Mouse (Mus musculus) layer of hippocampus, adult 2 months (tissue): ENCODE data around the gene Map2k1. TPM values are rescaled to one million over a fixed set of nuclear protein-coding genes. Genes with fewer than 3 reads are reported as not detected.

ENCODE experiments used
- DNase-seq, 2 experiments: peaks; one replicate each; pipeline ENCODE4 v3.0.0; 2022; ENCODE audit warnings: low spot score in 2 of 2
- H3K27ac ChIP-seq: fragments of 200-600 bp; 2 replicates; pipeline ENCODE4 v1.8.1; 2022
- H3K4me3 ChIP-seq: fragments of 200-600 bp; 2 replicates; pipeline ENCODE4 v1.8.1; 2022; ENCODE audit warnings: mild to moderate bottlenecking
- CTCF ChIP-seq: fragments of 200-600 bp; conservative IDR thresholded peaks from 2 replicates; pipeline ENCODE4 v1.8.1; 2022; ENCODE audit warnings: antibody characterized with exemption, mild to moderate bottlenecking, moderate library complexity
- total RNA-seq, 2 experiments: library from RNA; stranded (reverse); gene quantifications; 2 replicates each; pipeline ENCODE4 v1.2.3; 2021

Gene Map2k1
- total RNA-seq, 2 experiments from 2014 or later: 329 to 346 TPM

DNA sequence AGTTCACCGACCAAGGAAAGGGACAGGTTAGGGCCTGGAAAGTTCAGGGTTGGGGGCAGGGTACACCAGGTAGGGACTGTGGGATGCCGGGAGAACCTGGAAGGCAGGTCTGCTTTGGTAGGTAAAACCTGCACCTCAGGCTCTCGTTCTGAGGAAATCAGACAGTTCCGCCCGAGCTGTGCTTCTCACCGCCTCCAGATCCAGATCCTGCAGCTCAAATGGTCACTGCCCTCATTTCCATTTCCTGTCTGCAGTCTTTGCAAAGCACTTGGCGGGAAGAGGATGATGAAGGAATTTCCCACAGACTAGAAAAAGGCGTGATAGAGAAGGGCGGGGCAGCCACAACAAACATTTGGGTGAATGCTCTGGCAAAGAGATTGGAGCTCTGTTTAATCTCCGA, 14.8 kb upstream of the Map2k1 start:
- no peak for DNase-seq
- H3K27ac ChIP-seq: no peak overlapping the region
- TF ChIP-seq CTCF: no peak
- no peak overlapping the region for H3K4me3 ChIP-seq

DNA sequence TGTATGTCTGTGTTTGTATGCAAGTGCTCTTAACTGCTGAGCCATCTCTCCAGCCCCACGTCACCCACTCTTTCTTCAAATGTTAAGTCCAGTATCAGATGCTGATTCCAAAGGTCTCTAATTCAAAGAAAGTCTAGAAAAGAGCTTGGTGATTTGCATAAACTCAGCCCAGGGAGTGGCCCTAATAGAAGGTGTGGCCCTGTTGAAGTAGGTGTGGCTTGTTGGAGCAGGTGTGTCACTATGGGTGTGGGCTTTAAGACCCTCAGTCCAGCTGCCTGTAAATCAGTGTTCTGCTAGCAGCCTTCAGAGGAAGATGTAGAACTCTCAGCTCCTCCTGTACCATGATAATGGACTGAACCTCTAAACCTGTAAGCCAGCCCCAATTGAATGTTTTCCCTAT, 13.8 kb upstream of the Map2k1 start:
- DNase-seq: no peak
- Histone ChIP-seq H3K27ac (no peak overlapping the region), H3K4me3 (no peak overlapping the region)
- no peak for TF ChIP-seq CTCF

- H3K4me3 ChIP-seq: no peak overlapping the region
- no peak overlapping the region for H3K27ac ChIP-seq
- TF ChIP-seq CTCF: no peak
- DNase-seq: no peak
Observed at GRCm38 (mm10) chr9:64264813-64265212, 11.4 kb upstream of the Map2k1 start.

GRCm38 (mm10) chr9:64261023-64261422, 7.6 kb upstream of the Map2k1 start:
- Histone ChIP-seq H3K27ac (no peak overlapping the region), H3K4me3 (no peak overlapping the region)
- no peak for DNase-seq
- TF ChIP-seq CTCF: no peak

DNA sequence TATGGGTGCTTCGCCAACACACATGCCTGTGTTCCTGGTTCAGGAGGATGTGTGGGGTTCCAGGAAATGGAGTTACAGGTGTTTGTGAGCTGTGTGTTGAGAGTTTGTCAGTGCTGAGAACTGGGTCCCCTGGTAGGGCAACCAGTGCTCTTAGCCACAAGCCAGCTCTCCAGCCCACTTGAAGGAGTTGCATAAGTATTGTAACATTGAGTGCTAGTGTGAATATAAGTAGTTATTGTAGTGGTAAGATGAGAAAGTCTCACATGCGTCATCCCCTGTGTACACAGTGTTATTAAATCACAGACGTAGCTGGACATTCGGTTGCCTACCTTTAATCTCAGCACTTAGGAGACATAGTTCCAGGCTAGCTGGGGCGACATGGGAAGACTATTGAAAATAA, 6.5 kb upstream of the Map2k1 start:
- no peak for TF ChIP-seq CTCF
- Histone ChIP-seq H3K27ac (no peak overlapping the region), H3K4me3 (no peak overlapping the region)
- DNase-seq: no peak

GRCm38 (mm10) chr9:64256204-64256603, 2.8 kb upstream of the Map2k1 start:
- TF ChIP-seq CTCF: 0 out of 2 replicates have a peak, but pooled peaks have one; percentile 5

DNA sequence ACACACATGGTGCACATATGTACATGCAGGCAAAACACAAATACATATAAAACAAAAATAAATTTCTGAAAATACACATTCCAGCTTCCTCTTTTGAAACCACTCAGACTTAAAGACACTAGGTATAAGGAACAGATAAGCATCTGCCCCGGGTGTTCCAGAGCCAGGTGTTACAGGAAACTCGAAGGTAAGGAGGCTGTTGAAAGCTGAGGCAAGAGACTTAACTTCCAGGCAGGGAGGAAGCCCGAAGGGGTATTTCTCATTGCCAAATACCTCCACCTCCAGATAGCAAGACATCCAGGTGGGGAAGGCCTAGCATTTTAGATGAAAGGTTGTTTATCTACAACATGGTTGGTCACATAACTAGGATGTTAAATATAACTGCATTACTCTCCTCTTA, 2.0 kb upstream of the Map2k1 start:
- H3K27ac ChIP-seq: no peak overlapping the region
- no peak overlapping the region for H3K4me3 ChIP-seq
- TF ChIP-seq CTCF: no peak
- no peak for DNase-seq

More at GRCm38 (mm10) chr9:64256204-64256603, 2.8 kb upstream of the Map2k1 start:
- no peak for DNase-seq
- no peak overlapping the region for H3K27ac ChIP-seq
- no peak overlapping the region for H3K4me3 ChIP-seq

- Histone ChIP-seq H3K4me3 (peak overlapping the region; percentile 90), H3K27ac (peak overlapping the region; percentile 96)
- DNase-seq: no peak
- TF ChIP-seq CTCF: no peak
Observed at GRCm38 (mm10) chr9:64252591-64253020, 825 bp downstream of the Map2k1 start.

DNA sequence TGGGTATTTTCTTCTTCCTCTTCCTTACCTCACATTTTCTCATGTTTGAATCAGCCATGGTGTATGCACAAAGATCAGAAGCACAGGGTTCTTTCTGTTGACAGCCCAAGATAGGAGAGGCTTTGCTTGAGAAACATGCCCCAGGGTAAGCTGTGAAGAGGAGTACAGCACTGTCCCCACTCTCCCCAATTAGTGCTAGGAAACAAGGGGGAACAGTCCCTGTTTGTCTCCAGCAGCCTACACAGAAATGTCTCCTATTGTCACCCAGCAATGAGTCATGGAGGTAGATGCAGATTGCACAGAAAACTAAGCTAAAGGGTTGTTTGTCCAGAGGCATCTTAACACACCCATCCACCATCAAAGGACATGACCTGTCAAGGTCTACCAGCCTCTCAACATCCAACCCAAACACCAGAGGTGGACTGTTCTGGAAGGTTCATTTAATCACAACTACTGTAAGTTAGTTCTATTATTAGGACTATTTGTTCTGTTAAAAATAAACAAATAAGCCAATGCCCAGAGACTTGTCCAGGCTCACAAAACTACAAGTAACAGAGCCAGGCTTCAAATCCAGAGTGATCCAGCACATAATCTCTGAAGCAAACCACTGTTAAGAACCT, 3.2 kb downstream of the Map2k1 start:
- no peak for TF ChIP-seq CTCF
- Histone ChIP-seq H3K4me3 (peak overlapping the region; percentile 33), H3K27ac (peak overlapping the region; percentile 76)
- DNase-seq: no peak

DNA sequence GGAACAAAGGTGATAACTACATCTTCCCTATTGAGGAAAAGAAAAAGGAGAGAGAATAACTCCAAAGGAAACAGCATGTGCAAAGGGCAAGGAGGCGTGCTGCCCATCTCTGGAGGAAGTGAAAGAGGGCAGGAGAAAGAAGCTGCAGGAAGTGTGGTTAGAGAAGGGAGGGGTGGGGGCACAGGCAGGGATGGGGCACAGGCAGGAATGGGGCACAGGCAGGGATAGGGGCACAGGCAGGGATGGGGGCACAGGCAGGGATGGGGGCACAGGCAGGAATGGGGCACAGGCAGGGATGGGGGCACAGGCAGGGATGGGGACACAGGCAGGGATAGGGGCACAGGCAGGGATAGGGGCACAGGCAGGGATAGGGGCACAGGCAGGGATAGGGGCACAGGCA, 4.1 kb downstream of the Map2k1 start:
- Histone ChIP-seq H3K27ac (peak overlapping the region; percentile 39; the same call in 1 of the 2 replicates), H3K4me3 (no peak overlapping the region)
- no peak for DNase-seq
- no peak for TF ChIP-seq CTCF

DNA sequence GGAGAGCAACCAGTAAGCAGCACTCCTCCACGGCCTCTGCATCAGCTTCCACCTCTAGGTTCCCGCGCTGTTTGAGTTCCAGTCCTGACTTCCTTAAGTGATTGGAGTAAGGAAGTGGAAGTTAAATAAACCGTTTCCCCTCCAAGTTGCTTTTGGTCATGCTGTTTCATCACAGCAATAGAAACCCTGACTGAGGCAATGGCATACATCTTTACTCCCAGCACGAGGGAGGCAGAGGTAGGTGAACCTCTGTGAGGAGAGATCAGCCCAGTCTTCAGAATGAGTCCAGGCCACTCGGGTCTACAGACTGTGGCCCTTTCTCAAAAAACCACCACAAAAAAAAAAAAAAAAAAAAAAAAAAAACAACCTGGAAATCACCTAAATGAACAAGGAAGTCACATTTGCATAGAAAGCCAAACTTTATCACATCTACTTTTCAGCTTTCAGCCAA, 11.0 kb downstream of the Map2k1 start:
- DNase-seq: no peak
- H3K4me3 ChIP-seq: no peak overlapping the region
- no peak overlapping the region for H3K27ac ChIP-seq
- no peak for TF ChIP-seq CTCF

- H3K27ac ChIP-seq: no peak overlapping the region
- DNase-seq: no peak
- no peak for TF ChIP-seq CTCF
- no peak overlapping the region for H3K4me3 ChIP-seq
Observed at GRCm38 (mm10) chr9:64240681-64241080, 12.8 kb downstream of the Map2k1 start.

DNA sequence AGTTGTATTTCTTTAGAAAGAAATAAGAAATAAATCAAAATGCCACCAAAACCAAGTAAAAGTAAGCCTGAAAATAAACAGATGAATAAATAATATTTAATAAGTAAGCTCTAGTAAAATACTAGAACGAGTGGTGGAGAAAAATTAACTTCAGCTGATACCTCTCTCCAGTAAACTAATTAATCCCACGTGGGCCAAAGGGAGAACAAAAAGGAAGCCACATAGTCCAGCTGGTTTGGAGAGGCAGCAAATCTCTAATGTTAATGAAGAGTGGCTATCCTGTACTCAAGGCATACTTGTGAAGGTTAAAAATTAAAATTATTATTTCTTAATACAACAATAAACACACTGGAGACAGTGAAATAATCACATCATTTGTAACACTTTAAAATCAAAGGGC, 13.3 kb downstream of the Map2k1 start:
- no peak overlapping the region for H3K4me3 ChIP-seq
- TF ChIP-seq CTCF: no peak
- H3K27ac ChIP-seq: no peak overlapping the region
- no peak for DNase-seq

GRCm38 (mm10) chr9:64236056-64236455, 17.4 kb downstream of the Map2k1 start:
- DNase-seq: no peak
- no peak overlapping the region for H3K4me3 ChIP-seq
- H3K27ac ChIP-seq: no peak overlapping the region
- no peak for TF ChIP-seq CTCF
